Mouse (Mus musculus): Measurements from ENCODE around the gene Cmtm4.

GRCm38 (mm10) chr8:104339983-104340232, 55.7 kb downstream of the Cmtm4 start:
- TF ChIP-seq CTCF (IDR thresholded peaks at IDR 0.05; ENCODE audit: extremely low read depth, insufficient read depth, insufficient read length, insufficient replicate concordance) (no peak), POLR2A (IDR thresholded peaks at IDR 0.05; ENCODE audit: low read depth, low read length) (no peak)
